Mouse (Mus musculus): ENCODE data around the gene Rdh7. TPM values are rescaled to one million over a fixed set of nuclear protein-coding genes. Genes with fewer than 3 reads are reported as not detected.

Gene Rdh7
- not detected for polyA plus RNA-seq (2017; shearing (Covaris generic))

DNA sequence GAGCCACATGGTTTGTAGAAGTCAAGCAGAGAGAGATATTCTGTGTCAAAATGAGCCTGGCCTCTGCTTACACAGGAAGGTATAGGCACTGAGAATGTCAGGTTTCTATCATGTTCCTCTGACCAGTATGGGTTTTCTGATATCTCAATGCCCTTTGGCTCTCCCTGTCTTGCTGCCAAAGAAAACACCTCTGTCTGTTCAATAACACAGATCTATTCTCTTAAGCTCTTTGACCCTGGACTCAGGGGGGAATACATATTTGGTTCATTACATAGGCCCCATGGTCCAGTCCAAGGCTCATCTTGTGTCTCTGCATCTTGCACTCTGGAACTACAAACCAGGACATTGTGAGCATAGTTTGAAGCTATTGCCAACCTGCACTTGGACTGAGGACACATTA, at the start of gene Rdh7:
Rdh7 (minus strand) TSS at position 213 of the 400 bp plus-strand sequence.

GRCm38 (mm10) chr10:127898218-127898617, 9.6 kb upstream of the Rdh7 start, which contains the start of gene Sdr9c7:
TSS of gene Sdr9c7 (plus strand) at chr10:127898518.

DNA sequence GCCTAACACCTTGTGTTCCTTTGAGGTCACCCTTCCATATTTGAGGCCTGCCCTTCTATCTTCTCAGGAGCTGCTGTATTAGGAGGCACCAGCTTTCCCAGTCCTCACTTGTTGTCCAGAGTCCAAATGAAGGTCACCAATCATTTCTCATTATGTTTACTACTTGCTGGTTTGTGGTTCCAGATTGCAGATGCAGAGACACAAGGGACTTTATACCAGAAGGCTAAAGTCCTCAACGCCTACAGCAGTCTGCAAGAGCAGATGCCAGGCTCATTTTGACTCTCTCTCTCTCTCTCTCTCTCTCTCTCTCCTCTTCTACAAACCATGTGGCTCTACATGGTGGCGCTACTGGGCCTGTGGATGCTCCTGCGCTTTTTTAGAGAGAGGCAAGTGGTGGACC, 22.4 kb downstream of the Rdh7 start, which contains the start of gene Rdh16f2:
Rdh16f2 (plus strand) TSS at position 243 of the 400 bp plus-strand sequence.

GRCm38 (mm10) chr10:127849628-127850027, 39.0 kb downstream of the Rdh7 start, which contains the start of gene Rdh19:
TSS of gene Rdh19 (plus strand) at chr10:127849928.

Other genes starting within 250 kb of the Rdh7 start
- 289 TPM for gene Stat6, start 245.8 kb downstream of the Rdh7 start, polyA plus RNA-seq (2017; shearing (Covaris generic))
- 10.1 TPM for gene Nemp1, start 221.9 kb downstream of the Rdh7 start, polyA plus RNA-seq (2017; shearing (Covaris generic))
- gene Nab2, start 220.2 kb downstream of the Rdh7 start, polyA plus RNA-seq (2017; shearing (Covaris generic)): 66.6 TPM
- gene Myo1a, start 183.6 kb downstream of the Rdh7 start, polyA plus RNA-seq (2017; shearing (Covaris generic)): not detected
- not detected for gene Tac2, start 164.3 kb downstream of the Rdh7 start, polyA plus RNA-seq (2017; shearing (Covaris generic))
- 0.43 TPM for gene Zbtb39, start 149.3 kb downstream of the Rdh7 start, polyA plus RNA-seq (2017; shearing (Covaris generic))
- gene Gpr182, start 137.1 kb downstream of the Rdh7 start, polyA plus RNA-seq (2017; shearing (Covaris generic)): 0.11 TPM
- 0.22 TPM for gene Rdh1, start 129.1 kb downstream of the Rdh7 start, polyA plus RNA-seq (2017; shearing (Covaris generic))
- not detected for gene Rdh16f1, start 129.0 kb downstream of the Rdh7 start, polyA plus RNA-seq (2017; shearing (Covaris generic))
- 0.46 TPM for gene Rdh9, start 112.4 kb downstream of the Rdh7 start, polyA plus RNA-seq (2017; shearing (Covaris generic))
- gene Rdh16, start 87.7 kb downstream of the Rdh7 start, polyA plus RNA-seq (2017; shearing (Covaris generic)): not detected
- not detected for gene Rdh19, start 38.9 kb downstream of the Rdh7 start, polyA plus RNA-seq (2017; shearing (Covaris generic))
- gene Rdh16f2, start 22.3 kb downstream of the Rdh7 start, polyA plus RNA-seq (2017; shearing (Covaris generic)): not detected
- not detected for gene Sdr9c7, start 9.7 kb upstream of the Rdh7 start, polyA plus RNA-seq (2017; shearing (Covaris generic))
- not detected for gene Hsd17b6, start 118.8 kb upstream of the Rdh7 start, polyA plus RNA-seq (2017; shearing (Covaris generic))
- 19.3 TPM for gene Prim1, start 126.4 kb upstream of the Rdh7 start, polyA plus RNA-seq (2017; shearing (Covaris generic))
- 671 TPM for gene Naca, start 146.8 kb upstream of the Rdh7 start, polyA plus RNA-seq (2017; shearing (Covaris generic))
- gene Ptges3, start 170.1 kb upstream of the Rdh7 start, polyA plus RNA-seq (2017; shearing (Covaris generic)): 53.7 TPM
- 995 TPM for gene Atp5b, start 194.5 kb upstream of the Rdh7 start, polyA plus RNA-seq (2017; shearing (Covaris generic))
- gene Baz2a, start 202.8 kb upstream of the Rdh7 start, polyA plus RNA-seq (2017; shearing (Covaris generic)): 85.4 TPM

Measured in CD4-positive, CD25-positive, alpha-beta regulatory T cell, adult 9 weeks (primary cell).